Mouse (Mus musculus): Measurements from ENCODE around the gene Lsr. TPM values are rescaled to one million over a fixed set of nuclear protein-coding genes. Genes with fewer than 3 reads are reported as not detected.

Lsr gene
- polyA plus RNA-seq, 1 experiment from 2014 or later, result 24.1 TPM

- Histone ChIP-seq H3K4me1 (ENCODE audit: control insufficient read depth, insufficient read depth, low read depth, low read length) (no peaks in the 10 kb centered on the region), H3K36me3 (ENCODE audit: control insufficient read depth, insufficient read depth, low read length) (no peaks in the 10 kb centered on the region), H3K4me3 (ENCODE audit: low read length) (no peak overlapping the region), H3K9me3 (ENCODE audit: control insufficient read depth, low read length) (no peaks in the 10 kb centered on the region; the same call in 1 of the 2 replicates), H3K4me2 (ENCODE audit: low read length) (no peak overlapping the region), H3K27ac (ENCODE audit: low read depth, low read length) (no peak overlapping the region), H3K27me3 (replicated peaks; ENCODE audit: control insufficient read depth, insufficient read depth, low read length) (no peaks in the 10 kb centered on the region), H3K9ac (ENCODE audit: low read depth, low read length) (no peak overlapping the region)
- no peak for ATAC-seq
- WGBS, result 69% methylated on average over 5 of the region's 5 CpGs
Observed at GRCm38 (mm10) chr7:30993986-30994385, 20.7 kb upstream of the Lsr start.

DNA sequence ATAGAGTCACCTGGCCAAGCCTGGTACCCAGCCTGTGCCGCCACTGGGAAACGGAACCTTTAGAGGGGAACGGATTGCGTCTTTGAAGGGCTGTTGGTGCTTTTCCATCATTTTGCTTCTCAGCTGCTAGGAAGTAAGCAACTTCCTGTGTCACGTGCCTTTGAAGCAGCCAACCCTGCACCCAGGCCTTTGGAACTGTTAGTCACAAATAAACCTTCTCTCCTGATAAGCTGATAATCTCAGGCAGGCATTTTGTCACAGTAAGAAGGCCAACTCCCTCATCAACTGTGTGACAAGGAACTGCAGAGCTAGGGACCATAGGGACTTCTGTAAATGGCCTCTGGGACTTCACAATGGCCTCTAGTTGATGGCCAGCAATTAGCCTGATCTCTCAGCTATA, 18.9 kb upstream of the Lsr start:
- no peaks in the 10 kb centered on the region for H3K36me3 ChIP-seq (ENCODE audit: control insufficient read depth, insufficient read depth, low read length)
- no peak overlapping the region for H3K9ac ChIP-seq (ENCODE audit: low read depth, low read length)
- H3K4me2 ChIP-seq (ENCODE audit: low read length), result no peak overlapping the region
- no peaks in the 10 kb centered on the region for H3K27me3 ChIP-seq (replicated peaks; ENCODE audit: control insufficient read depth, insufficient read depth, low read length)
- H3K27ac ChIP-seq (ENCODE audit: low read depth, low read length), result no peak overlapping the region
- ATAC-seq, result no peak
- no peaks in the 10 kb centered on the region; the same call in 1 of the 2 replicates for H3K9me3 ChIP-seq (ENCODE audit: control insufficient read depth, low read length)
- no peaks in the 10 kb centered on the region for H3K4me1 ChIP-seq (ENCODE audit: control insufficient read depth, insufficient read depth, low read depth, low read length)
- no peak overlapping the region for H3K4me3 ChIP-seq (ENCODE audit: low read length)
- 82% methylated on average over 5 of the region's 5 CpGs for WGBS

- H3K4me2 ChIP-seq (ENCODE audit: low read length), result no peak overlapping the region
- no peak overlapping the region for H3K4me3 ChIP-seq (ENCODE audit: low read length)
- H3K9me3 ChIP-seq (ENCODE audit: control insufficient read depth, low read length), result no peaks in the 10 kb centered on the region
- H3K27me3 ChIP-seq (replicated peaks; ENCODE audit: control insufficient read depth, insufficient read depth, low read length), result no peaks in the 10 kb centered on the region
- no peak for ATAC-seq
- H3K27ac ChIP-seq (ENCODE audit: low read depth, low read length), result no peak overlapping the region
- H3K4me1 ChIP-seq (ENCODE audit: control insufficient read depth, insufficient read depth, low read depth, low read length), result no peaks in the 10 kb centered on the region
- 80% methylated on average over 4 of the region's 4 CpGs for WGBS
- no peak overlapping the region for H3K9ac ChIP-seq (ENCODE audit: low read depth, low read length)
- H3K36me3 ChIP-seq (ENCODE audit: control insufficient read depth, insufficient read depth, low read length), result no peaks in the 10 kb centered on the region
Observed at GRCm38 (mm10) chr7:30988519-30989162, 15.4 kb upstream of the Lsr start.

GRCm38 (mm10) chr7:30985357-30985756, 12.1 kb upstream of the Lsr start:
- Histone ChIP-seq H3K9me3 (ENCODE audit: control insufficient read depth, low read length) (no peaks in the 10 kb centered on the region), H3K9ac (ENCODE audit: low read depth, low read length) (no peak overlapping the region), H3K27me3 (replicated peaks; ENCODE audit: control insufficient read depth, insufficient read depth, low read length) (no peaks in the 10 kb centered on the region), H3K4me1 (ENCODE audit: control insufficient read depth, insufficient read depth, low read depth, low read length) (no peaks in the 10 kb centered on the region), H3K4me2 (ENCODE audit: low read length) (no peak overlapping the region), H3K27ac (ENCODE audit: low read depth, low read length) (no peak overlapping the region), H3K4me3 (ENCODE audit: low read length) (no peak overlapping the region), H3K36me3 (ENCODE audit: control insufficient read depth, insufficient read depth, low read length) (no peaks in the 10 kb centered on the region)
- no peak for ATAC-seq
- WGBS, result 82% methylated on average over 9 of the region's 9 CpGs

GRCm38 (mm10) chr7:30981703-30982102, 8.4 kb upstream of the Lsr start:
- Histone ChIP-seq H3K9me3 (ENCODE audit: control insufficient read depth, low read length) (no peaks in the 10 kb centered on the region), H3K9ac (ENCODE audit: low read depth, low read length) (no peak overlapping the region), H3K27ac (ENCODE audit: low read depth, low read length) (no peak overlapping the region), H3K27me3 (replicated peaks; ENCODE audit: control insufficient read depth, insufficient read depth, low read length) (no peaks in the 10 kb centered on the region), H3K4me1 (ENCODE audit: control insufficient read depth, insufficient read depth, low read depth, low read length) (no peaks in the 10 kb centered on the region), H3K4me2 (ENCODE audit: low read length) (no peak overlapping the region), H3K36me3 (ENCODE audit: control insufficient read depth, insufficient read depth, low read length) (no peaks in the 10 kb centered on the region), H3K4me3 (ENCODE audit: low read length) (no peak overlapping the region)
- ATAC-seq, result no peak
- 90% methylated on average over 4 of the region's 4 CpGs for WGBS

DNA sequence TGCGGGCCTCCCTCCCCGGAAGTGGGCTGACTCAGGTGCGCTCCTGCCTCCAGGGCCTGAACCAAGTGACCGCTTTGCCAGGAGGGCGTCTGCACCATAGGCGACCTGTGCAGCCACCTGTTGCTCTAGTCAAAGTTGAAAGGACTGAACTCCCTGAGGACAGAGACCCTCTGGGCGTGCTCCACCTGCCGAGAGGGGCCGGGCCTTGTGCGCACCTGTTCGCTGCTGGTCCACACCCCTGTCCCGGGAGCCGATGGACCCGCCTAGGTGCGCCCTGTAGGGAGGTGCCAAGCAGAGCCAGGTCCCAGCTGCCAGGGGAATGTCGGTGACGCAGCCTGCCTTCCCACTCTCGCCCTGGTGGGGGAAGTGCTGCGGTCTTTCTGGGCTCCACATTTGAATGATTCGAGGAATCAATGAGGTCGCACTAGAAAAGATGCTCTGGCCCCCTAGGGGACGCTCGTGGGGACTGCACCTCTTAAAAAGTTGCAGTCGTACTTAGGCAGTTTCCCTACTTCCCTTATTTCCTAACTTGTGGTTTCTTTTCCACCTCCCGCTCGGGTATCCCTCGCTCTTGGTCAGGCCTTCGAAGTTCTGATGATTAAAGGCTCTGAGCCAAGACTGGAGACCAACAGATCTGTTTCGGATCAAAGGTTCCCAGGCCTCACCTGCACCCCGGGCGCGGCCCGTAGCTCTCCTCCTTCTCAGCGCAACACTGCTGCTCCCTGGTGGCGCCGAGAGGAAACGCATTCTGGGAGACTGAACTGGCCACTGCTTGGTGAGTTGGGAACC, 431 bp upstream of the Lsr start, which contains the start of gene Fam187b:
Fam187b (plus strand) TSS at position 290 of the 789 bp plus-strand sequence.
- peak within 1 kb of the TSS; percentile 36; the same call in 1 of the 2 replicates for H3K9ac ChIP-seq (ENCODE audit: low read depth, low read length)
- H3K36me3 ChIP-seq (ENCODE audit: control insufficient read depth, insufficient read depth, low read length), result no peaks in the 10 kb centered on the region
- peak within 1 kb of the TSS; percentile 35 for H3K4me3 ChIP-seq (ENCODE audit: low read length)
- H3K27ac ChIP-seq (ENCODE audit: low read depth, low read length), result peak within 1 kb of the TSS; percentile 9; the same call in 1 of the 2 replicates
- no peaks in the 10 kb centered on the region for H3K9me3 ChIP-seq (ENCODE audit: control insufficient read depth, low read length)
- peak; percentile 74 for ATAC-seq
- peaks cover 13% of the 10 kb centered on the region for H3K27me3 ChIP-seq (replicated peaks; ENCODE audit: control insufficient read depth, insufficient read depth, low read length)
- H3K4me2 ChIP-seq (ENCODE audit: low read length), result peak within 1 kb of the TSS; percentile 57
- 0% methylated on average over 34 of the region's 37 CpGs for WGBS
- H3K4me1 ChIP-seq (ENCODE audit: control insufficient read depth, insufficient read depth, low read depth, low read length), result peaks cover 6% of the 10 kb centered on the region; the same call in 1 of the 2 replicates

GRCm38 (mm10) chr7:30972426-30973250, 626 bp downstream of the Lsr start:
- H3K27me3 ChIP-seq (replicated peaks; ENCODE audit: control insufficient read depth, insufficient read depth, low read length), result peaks cover 13% of the 10 kb centered on the region
- peak overlapping the region; percentile 36; the same call in 1 of the 2 replicates for H3K9ac ChIP-seq (ENCODE audit: low read depth, low read length)
- ATAC-seq, result peak; percentile 31; the same call in 1 of the 2 replicates
- peaks cover 6% of the 10 kb centered on the region; the same call in 1 of the 2 replicates for H3K4me1 ChIP-seq (ENCODE audit: control insufficient read depth, insufficient read depth, low read depth, low read length)
- H3K36me3 ChIP-seq (ENCODE audit: control insufficient read depth, insufficient read depth, low read length), result no peaks in the 10 kb centered on the region
- H3K4me3 ChIP-seq (ENCODE audit: low read length), result peak overlapping the region; percentile 35
- H3K9me3 ChIP-seq (ENCODE audit: control insufficient read depth, low read length), result no peaks in the 10 kb centered on the region
- H3K27ac ChIP-seq (ENCODE audit: low read depth, low read length), result peak overlapping the region; percentile 9; the same call in 1 of the 2 replicates
- H3K4me2 ChIP-seq (ENCODE audit: low read length), result peak overlapping the region; percentile 57
- WGBS, result 4% methylated on average over 41 of the region's 41 CpGs

GRCm38 (mm10) chr7:30971901-30972300, 1.4 kb downstream of the Lsr start:
- 91% methylated on average over 15 of the region's 15 CpGs for WGBS
- Histone ChIP-seq H3K9me3 (ENCODE audit: control insufficient read depth, low read length) (no peaks in the 10 kb centered on the region), H3K4me2 (ENCODE audit: low read length) (peak overlapping the region; percentile 7; the same call in 1 of the 2 replicates), H3K9ac (ENCODE audit: low read depth, low read length) (no peak overlapping the region), H3K4me1 (ENCODE audit: control insufficient read depth, insufficient read depth, low read depth, low read length) (peaks cover 6% of the 10 kb centered on the region; the same call in 1 of the 2 replicates), H3K27me3 (replicated peaks; ENCODE audit: control insufficient read depth, insufficient read depth, low read length) (peaks cover 13% of the 10 kb centered on the region), H3K27ac (ENCODE audit: low read depth, low read length) (no peak overlapping the region), H3K36me3 (ENCODE audit: control insufficient read depth, insufficient read depth, low read length) (no peaks in the 10 kb centered on the region), H3K4me3 (ENCODE audit: low read length) (no peak overlapping the region)
- ATAC-seq, result no peak
